Mouse (Mus musculus): ENCODE data around the gene Klf8. TPM values are rescaled to one million over a fixed set of nuclear protein-coding genes. Genes with fewer than 3 reads are reported as not detected.

Gene Klf8
- total RNA-seq, 4 experiments from 2014 or later, result 3.2 to 4.4 (median 4.2) TPM

- DNase-seq (ENCODE audit: low spot score in 2 of 2), result no peak
Observed at GRCm38 (mm10) chrX:153439573-153439972, 202.3 kb downstream of the Klf8 start.

DNA sequence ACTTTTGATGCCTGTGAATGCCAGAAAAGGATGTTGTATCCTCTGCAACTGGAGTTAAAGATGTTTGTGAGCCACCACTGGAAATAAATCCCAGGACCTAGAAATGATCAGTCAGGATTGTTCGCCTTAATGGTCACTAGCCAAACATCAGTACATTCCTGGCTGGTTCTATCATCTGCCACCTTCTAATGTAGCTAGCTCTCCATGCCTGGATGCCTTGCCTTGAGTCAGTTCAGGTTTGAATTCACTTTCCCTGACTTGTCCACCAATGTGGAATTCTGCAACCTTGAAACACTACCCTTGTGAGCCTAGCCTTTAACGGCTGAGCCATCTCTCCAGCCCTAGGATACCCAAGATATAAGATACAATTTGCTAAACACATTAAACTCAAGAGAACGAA is 202.8 kb downstream of the Klf8 start:
- no peak for DNase-seq (ENCODE audit: low spot score in 2 of 2)

Other genes starting within 250 kb of the Klf8 start
- gene Usp51, start 231.0 kb upstream of the Klf8 start, total RNA-seq (2022), result 1 to 10 TPM; 2.0 to 3.1 (median 2.7) TPM
- gene Mageh1, start 199.9 kb upstream of the Klf8 start, total RNA-seq (2022), result 10 to 100 TPM; 45.6 to 54.1 (median 50.0) TPM
- gene Foxr2, start 118.7 kb upstream of the Klf8 start, total RNA-seq (2022), result under 1 TPM; 0.22 to 0.63 (median 0.46) TPM
- gene Rragb, start 97.5 kb upstream of the Klf8 start, total RNA-seq (2022), result 10 to 100 TPM; 88.4 to 91.0 (median 89.0) TPM

Measured in layer of hippocampus, adult 8-10 months (tissue).